Mouse (Mus musculus): ENCODE results near the gene Ndufb4.

Ndufb4 gene

GRCm38 (mm10) chr16:37635095-37635494 is 19.2 kb downstream of the Ndufb4 start:
- no peak for DNase-seq (ENCODE audit: low spot score)

- DNase-seq (ENCODE audit: low spot score) = no peak
These were observed 19.7 kb downstream of the Ndufb4 start for GRCm38 (mm10) chr16:37634578-37634977.

DNA sequence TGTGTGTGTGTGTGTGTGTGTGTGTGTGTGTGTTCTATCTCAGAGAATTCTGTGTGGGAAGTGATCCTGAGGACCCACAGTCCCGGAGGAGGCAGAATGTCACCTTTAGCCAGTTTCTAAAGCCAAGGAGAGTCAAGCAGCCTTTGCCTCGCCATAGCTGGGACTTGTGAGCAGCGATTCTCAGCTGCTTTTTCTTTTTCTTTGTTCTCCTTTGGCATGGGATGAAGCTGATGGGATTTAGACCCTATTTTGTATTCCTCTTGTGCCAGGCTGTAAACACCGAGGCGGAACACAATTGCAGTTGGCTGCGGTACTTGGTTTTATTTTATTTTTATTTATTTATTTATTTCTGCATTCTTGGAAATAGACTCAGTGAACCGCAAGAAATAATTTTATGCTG is 25.2 kb downstream of the Ndufb4 start:
- no peak for DNase-seq (ENCODE audit: low spot score)

- no peak for DNase-seq (ENCODE audit: low spot score)
These were observed 25.9 kb downstream of the Ndufb4 start for GRCm38 (mm10) chr16:37628336-37628735.

DNA sequence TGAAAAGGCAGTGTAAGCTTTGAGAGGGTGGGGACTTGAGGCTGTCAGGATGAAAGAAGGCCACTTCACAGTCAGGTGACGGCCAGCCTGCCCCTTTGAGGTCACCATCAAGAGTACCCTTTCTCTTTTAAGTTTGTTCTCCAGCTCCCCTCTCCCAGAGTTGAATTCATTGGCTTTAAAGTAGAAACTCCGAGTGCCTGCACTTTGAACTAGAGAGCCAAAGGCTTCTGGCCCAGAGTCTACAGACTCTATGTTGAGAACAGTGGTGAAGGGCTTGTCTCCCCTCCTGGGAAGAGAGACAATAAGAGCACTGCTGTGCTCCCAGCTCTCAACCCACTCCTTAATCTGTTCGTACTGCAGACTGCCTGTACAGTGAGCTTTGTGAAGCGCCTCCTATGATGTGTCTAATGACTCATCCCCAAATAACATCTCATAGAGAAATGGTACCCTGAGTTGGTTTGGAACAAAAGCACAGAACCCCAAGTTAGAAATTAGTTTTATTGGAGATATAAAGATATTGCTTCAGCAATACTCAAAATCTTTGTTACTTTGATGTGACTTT is 27.8 kb downstream of the Ndufb4 start:
- no peak for DNase-seq (ENCODE audit: low spot score)

DNA sequence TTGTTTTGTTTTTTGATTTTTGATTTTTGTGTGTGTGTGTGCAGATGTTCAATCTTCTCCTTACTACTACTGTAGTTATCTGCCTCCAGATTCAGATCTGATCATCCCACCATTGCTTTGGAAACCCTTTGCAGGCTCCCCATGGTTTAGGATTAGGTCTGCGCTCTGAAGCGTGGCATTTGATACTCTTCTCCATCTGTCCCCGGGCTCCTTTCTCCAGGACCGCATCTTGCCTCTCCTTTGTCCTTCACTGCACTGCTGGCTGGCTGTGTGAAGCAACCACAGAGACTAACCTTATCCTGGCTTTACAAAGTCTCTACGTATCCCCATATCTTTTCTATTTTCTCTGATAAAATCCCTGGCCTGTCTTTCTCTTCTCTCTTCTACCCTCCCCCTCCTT is 31.3 kb downstream of the Ndufb4 start:
- no peak for DNase-seq (ENCODE audit: low spot score)

DNA sequence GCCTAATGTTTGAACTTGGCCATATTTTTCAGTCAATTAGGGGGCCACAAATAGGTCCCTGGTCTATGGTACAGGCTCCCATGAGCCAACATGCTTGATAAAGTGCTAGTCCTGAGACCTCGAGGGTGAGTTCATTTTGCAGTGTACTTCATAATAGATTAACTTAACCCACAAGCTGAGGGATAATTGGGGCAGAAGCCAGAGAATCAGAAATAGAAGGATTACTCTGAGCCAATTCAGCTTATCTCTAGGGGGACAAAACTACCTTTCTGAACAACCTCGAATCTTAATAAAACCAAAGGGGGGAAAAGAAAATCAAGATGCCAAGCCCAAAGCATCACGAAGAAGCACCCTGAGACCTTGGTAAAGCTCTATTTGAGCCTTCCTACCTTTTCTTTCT is 31.9 kb downstream of the Ndufb4 start:
- no peak for DNase-seq (ENCODE audit: low spot score)

DNA sequence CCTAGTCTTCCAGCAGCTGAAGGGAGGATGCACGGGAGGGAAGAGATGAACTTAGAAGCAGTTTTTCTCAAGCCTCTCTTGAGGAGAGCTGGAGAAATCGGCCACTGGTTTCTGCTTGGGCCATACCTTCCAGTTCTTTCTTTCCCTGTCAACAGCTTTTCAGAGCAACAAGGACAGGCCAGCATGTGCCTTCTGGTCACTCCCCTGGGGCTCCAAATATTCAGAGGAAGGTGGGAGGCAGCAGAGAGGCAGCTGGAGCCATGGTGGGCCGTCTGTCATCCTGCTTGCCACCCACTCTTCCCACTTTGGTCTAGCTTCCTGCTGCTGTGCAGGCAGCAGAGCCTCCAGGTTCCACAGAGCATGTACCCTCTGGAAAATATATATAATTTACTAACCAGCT is 36.6 kb downstream of the Ndufb4 start:
- DNase-seq (ENCODE audit: low spot score) = no peak

DNA sequence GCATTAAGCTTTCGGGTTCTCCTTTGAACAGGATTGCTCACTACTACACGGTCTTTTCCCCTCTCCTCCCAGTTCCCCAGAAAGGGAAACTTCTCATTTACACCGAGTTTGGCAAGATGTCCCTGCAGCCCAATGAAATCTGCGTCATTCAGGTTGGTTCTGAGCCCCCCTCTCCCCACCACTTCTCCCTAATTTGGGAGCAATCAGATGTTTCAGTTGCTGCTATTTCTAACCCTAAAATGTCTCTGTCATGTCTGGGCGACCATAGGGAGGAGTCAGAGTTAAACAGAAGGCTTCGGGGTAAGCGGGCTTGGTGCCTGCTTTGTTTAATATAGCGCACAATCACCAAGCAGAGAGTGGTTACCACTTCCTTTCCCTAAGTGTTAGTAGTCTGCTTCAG is 38.1 kb downstream of the Ndufb4 start:
- no peak for DNase-seq (ENCODE audit: low spot score)

GRCm38 (mm10) chr16:37615429-37615828 is 38.8 kb downstream of the Ndufb4 start:
- DNase-seq (ENCODE audit: low spot score) = no peak

DNA sequence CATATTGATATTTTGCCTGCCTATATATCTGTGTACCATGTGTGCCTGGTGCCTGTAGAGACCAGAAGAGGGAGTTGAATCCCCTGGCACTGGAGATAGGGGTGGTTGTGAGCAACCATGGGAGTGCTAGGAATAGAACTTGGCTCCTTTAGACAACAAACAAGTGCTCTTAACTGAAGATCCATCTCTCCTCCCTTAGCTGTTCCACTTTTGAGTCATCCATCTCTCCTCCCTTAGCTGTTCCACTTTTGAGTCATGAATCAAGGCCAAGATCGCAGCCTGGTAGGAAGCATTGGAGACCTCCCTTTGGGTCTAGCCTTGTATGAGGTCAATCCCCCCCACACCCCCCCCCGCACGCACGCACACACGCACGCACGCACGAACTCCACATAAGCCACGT is 39.7 kb downstream of the Ndufb4 start:
- DNase-seq (ENCODE audit: low spot score) = no peak

- DNase-seq (ENCODE audit: low spot score) = no peak
These were observed 42.2 kb downstream of the Ndufb4 start for GRCm38 (mm10) chr16:37612013-37612412.

- no peak for DNase-seq (ENCODE audit: low spot score)
These were observed 43.2 kb downstream of the Ndufb4 start for GRCm38 (mm10) chr16:37611072-37611471.

- DNase-seq (ENCODE audit: low spot score) = no peak
These were observed 43.9 kb downstream of the Ndufb4 start for GRCm38 (mm10) chr16:37610333-37610732.

- no peak for DNase-seq (ENCODE audit: low spot score)
These were observed 50.0 kb downstream of the Ndufb4 start for GRCm38 (mm10) chr16:37604243-37604642.

DNA sequence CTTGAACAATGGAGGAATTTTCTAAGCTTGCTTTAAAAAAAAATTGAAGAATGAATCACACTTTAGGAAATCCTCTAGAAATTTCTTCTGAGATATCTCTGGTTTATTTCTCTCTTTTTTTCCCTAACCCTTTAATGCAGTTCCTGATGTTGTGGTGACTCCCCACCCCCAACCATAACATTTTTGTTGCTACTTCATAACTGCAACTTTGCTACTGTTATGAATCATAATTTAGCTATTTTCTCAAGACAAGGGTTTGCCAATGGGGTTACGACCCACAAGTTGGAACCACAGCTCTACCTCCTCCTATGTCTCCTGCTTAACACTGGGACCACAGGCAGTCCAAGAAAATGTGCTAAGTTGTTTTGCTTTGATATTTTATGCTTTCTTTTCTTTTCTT is 50.8 kb downstream of the Ndufb4 start:
- no peak for DNase-seq (ENCODE audit: low spot score)

DNA sequence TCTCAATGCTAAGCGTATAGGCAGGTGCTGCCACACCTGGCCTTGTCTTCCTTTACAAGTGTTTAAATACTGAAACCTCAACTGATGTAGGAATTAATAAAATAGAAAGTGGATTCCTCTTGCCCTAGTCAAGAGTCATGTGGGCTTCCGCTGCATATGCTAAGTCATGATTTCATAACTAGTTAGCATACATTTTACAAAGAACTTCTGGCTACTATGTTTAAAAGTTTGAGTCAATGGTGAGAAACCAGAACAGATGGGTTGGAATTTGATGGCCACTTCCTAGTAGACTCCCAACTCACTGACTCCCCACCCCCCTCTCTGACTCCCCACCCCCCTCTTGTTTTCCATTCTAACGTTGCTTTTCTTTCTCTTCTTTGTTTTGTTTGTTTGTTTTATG is 54.9 kb downstream of the Ndufb4 start:
- no peak for DNase-seq (ENCODE audit: low spot score)

- DNase-seq (ENCODE audit: low spot score) = no peak
These were observed 55.8 kb downstream of the Ndufb4 start for GRCm38 (mm10) chr16:37598463-37598862.

GRCm38 (mm10) chr16:37597412-37597811 is 56.8 kb downstream of the Ndufb4 start:
- no peak for DNase-seq (ENCODE audit: low spot score)
